Mouse (Mus musculus): ENCODE data around the gene Aldh2. TPM values are rescaled to one million over a fixed set of nuclear protein-coding genes. Genes with fewer than 3 reads are reported as not detected.
A peak's percentile ranks its signal among the peaks of the same experiment; 100 is the strongest.
"Not testable (repeated sequence)": the region's sequence is repeated elsewhere in the genome, so short reads cannot be mapped to it uniquely, and the experiment has no call there.

The Aldh2 gene
- polyA plus RNA-seq (2015; fragmentation: Nextera tagmentation; extraction: Ambion mirVana) = 395 and 411 TPM in 2 replicates

DNA sequence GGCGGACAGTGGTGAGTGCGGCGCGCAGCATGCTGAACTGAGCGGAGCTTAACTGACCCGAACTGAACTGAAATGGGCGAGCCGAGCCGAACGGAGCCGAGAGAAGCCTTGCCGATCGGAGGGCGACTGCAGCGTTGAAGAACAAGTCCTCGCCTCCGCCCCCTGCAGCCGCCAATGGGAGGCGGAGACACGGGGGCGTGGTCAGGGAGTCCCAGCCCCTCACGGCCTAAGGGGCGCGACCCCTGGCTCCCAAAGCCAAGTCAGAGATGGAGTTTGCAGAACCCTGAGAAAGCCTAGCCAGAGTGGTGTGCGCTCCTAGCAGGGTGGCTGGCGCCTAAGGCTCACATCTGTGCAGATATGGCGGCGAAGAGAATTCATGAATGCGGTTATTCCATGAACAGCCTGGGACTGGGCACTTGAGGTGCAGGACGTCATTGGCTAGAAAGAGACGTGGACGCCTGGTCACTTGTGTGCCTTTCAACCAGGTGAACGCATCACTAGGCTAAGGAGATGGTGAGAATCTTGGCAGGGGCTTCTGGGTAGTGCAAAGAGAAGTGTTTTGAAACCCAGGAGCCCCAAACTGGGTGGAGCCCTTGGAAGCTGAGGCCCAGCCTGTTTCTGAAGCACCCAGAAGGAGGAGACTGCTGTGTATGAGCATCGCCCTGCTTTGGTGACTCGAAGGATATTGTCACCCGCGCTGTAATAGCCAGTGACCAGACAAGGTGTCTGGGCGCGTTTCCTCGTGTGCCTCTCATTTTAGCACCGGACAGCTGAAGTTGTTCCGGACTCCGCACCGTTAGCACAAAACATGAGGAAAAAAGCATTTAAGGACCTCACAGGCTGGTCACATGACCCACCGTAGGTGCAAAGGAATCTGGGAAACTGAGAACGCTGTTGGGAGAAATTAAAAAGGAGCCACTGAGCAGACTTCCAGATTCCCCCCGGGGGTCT, at the start of gene Aldh2:
Aldh2 (minus strand) TSS at position 374 of the 951 bp plus-strand sequence.
- Histone ChIP-seq H3K9me3 (ENCODE audit: low read length) (no peaks in the 10 kb centered on the region), H3K9ac (replicated peaks) (peak within 1 kb of the TSS; percentile 96), H3K36me3 (replicated peaks; ENCODE audit: insufficient read depth, low read length) (peaks cover 3% of the 10 kb centered on the region; the same call in 1 of the 2 replicates), H3K4me1 (ENCODE audit: insufficient read depth) (peaks cover 39% of the 10 kb centered on the region), H3K4me3 (ENCODE audit: low read depth, low read length) (peak within 1 kb of the TSS; percentile 85), H3K4me2 (ENCODE audit: low read depth, low read length) (peak within 1 kb of the TSS; percentile 98), H3K27me3 (ENCODE audit: insufficient read depth, low read length) (no peaks in the 10 kb centered on the region), H3K27ac (ENCODE audit: low read depth) (peak within 1 kb of the TSS; percentile 98)
- 3% methylated on average over 47 of the region's 47 CpGs for WGBS (ENCODE audit: insufficient replicate concordance)
- DNase-seq (peak; percentile 92), ATAC-seq (peak; percentile 86)
- no peak for TF ChIP-seq EP300 (IDR thresholded peaks at IDR 0.05; ENCODE audit: low read depth)
- TF ChIP-seq CTCF (IDR thresholded peaks at IDR 0.05; ENCODE audit: low read depth) = peak; percentile 42

DNA sequence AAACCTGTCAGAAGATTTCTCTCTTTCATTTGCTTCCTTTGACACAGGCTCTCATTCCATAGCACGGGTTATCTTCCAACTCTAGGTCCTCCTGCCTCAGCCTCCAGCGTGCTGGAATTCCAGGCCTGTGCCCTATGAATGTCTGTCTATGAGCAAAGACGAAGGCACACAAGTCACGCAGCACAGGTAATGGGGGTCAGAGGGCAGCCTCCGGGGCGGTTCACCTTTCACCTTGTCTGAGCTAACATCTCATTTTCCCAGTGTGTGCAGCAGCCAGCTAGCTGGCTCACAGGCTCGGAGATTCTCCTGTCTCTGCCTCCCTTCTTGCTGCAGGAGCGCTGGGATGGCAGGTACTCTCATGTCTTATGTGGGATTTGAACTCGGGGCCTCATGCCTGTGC, 46.0 kb upstream of the Aldh2 start:
- no peaks in the 10 kb centered on the region for H3K9me3 ChIP-seq (ENCODE audit: low read length)
- H3K9ac ChIP-seq (replicated peaks) = no peak overlapping the region
- no peak overlapping the region for H3K27ac ChIP-seq (ENCODE audit: low read depth)
- no peak for ATAC-seq
- WGBS (ENCODE audit: insufficient replicate concordance) = 80% methylated on average over 9 of the region's 9 CpGs
- no peak overlapping the region for H3K4me2 ChIP-seq (ENCODE audit: low read depth, low read length)
- peaks cover 5% of the 10 kb centered on the region; the same call in 1 of the 2 replicates for H3K36me3 ChIP-seq (replicated peaks; ENCODE audit: insufficient read depth, low read length)
- no peak overlapping the region for H3K4me3 ChIP-seq (ENCODE audit: low read depth, low read length)
- H3K27me3 ChIP-seq (ENCODE audit: insufficient read depth, low read length) = no peaks in the 10 kb centered on the region
- no peaks in the 10 kb centered on the region for H3K4me1 ChIP-seq (ENCODE audit: insufficient read depth)
- no peak for DNase-seq
- no peak for TF ChIP-seq EP300 (IDR thresholded peaks at IDR 0.05; ENCODE audit: low read depth)
- no peak for TF ChIP-seq CTCF (IDR thresholded peaks at IDR 0.05; ENCODE audit: low read depth)

GRCm38 (mm10) chr5:121637296-121637695, 43.7 kb upstream of the Aldh2 start:
- Histone ChIP-seq H3K9ac (replicated peaks) (no peak overlapping the region), H3K4me2 (ENCODE audit: low read depth, low read length) (no peak overlapping the region), H3K36me3 (replicated peaks; ENCODE audit: insufficient read depth, low read length) (peaks cover 1% of the 10 kb centered on the region; the same call in 1 of the 2 replicates), H3K9me3 (ENCODE audit: low read length) (no peaks in the 10 kb centered on the region), H3K4me1 (ENCODE audit: insufficient read depth) (no peaks in the 10 kb centered on the region), H3K4me3 (ENCODE audit: low read depth, low read length) (no peak overlapping the region), H3K27ac (ENCODE audit: low read depth) (no peak overlapping the region), H3K27me3 (ENCODE audit: insufficient read depth, low read length) (no peaks in the 10 kb centered on the region)
- DNase-seq (no peak), ATAC-seq (no peak)
- 78% methylated on average over 6 of the region's 6 CpGs for WGBS (ENCODE audit: insufficient replicate concordance)
- TF ChIP-seq EP300 (IDR thresholded peaks at IDR 0.05; ENCODE audit: low read depth) (no peak), CTCF (IDR thresholded peaks at IDR 0.05; ENCODE audit: low read depth) (no peak)

DNA sequence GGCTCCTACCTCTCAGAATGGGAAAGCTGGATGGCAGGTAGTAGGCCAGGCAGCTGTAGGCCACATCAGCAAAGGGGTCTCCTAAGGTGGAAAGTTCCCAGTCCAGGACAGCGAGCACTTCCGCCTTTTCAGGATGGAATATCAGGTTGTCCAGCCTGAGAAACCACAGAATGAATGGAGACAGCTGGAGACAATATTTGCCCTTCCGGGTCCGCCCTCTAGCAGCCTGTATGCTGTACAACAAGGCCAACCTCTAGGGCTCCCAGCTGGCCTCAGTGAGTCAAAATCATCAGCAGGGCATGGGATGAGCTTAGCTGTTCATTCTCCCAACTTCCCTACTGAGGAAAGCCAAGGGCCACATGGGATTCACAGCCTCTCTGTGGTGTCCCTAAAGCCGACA, 41.0 kb upstream of the Aldh2 start:
- Histone ChIP-seq H3K36me3 (replicated peaks; ENCODE audit: insufficient read depth, low read length) (no peaks in the 10 kb centered on the region), H3K9ac (replicated peaks) (no peak overlapping the region), H3K4me2 (ENCODE audit: low read depth, low read length) (no peak overlapping the region), H3K27me3 (ENCODE audit: insufficient read depth, low read length) (no peaks in the 10 kb centered on the region), H3K4me1 (ENCODE audit: insufficient read depth) (no peaks in the 10 kb centered on the region), H3K27ac (ENCODE audit: low read depth) (no peak overlapping the region), H3K4me3 (ENCODE audit: low read depth, low read length) (no peak overlapping the region), H3K9me3 (ENCODE audit: low read length) (no peaks in the 10 kb centered on the region)
- TF ChIP-seq CTCF (IDR thresholded peaks at IDR 0.05; ENCODE audit: low read depth) (no peak), EP300 (IDR thresholded peaks at IDR 0.05; ENCODE audit: low read depth) (no peak)
- ATAC-seq (no peak), DNase-seq (no peak)
- WGBS (ENCODE audit: insufficient replicate concordance) = 83% methylated on average over 5 of the region's 5 CpGs

DNA sequence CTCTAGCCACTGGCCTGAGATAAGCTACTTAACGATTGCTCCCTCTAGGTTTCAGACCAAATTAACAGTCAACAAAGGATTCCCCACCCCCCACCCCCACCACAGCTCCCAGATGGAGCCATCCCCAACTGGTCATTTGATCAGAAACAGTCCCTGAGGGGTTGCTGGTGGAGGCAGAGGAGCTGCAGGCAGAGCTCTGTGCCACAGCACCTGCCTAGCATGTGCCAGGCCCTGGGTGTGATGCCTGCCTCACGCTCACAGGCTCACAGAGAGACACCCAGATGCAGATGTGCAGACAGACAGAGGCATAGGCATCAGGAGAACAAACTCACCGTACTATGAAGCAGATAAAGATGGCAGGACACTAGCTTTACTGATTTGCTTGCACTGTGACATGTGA, 39.2 kb upstream of the Aldh2 start:
- Histone ChIP-seq H3K4me1 (ENCODE audit: insufficient read depth) (no peaks in the 10 kb centered on the region), H3K9ac (replicated peaks) (no peak overlapping the region), H3K4me3 (ENCODE audit: low read depth, low read length) (no peak overlapping the region), H3K36me3 (replicated peaks; ENCODE audit: insufficient read depth, low read length) (no peaks in the 10 kb centered on the region), H3K27me3 (ENCODE audit: insufficient read depth, low read length) (no peaks in the 10 kb centered on the region), H3K27ac (ENCODE audit: low read depth) (no peak overlapping the region), H3K4me2 (ENCODE audit: low read depth, low read length) (no peak overlapping the region), H3K9me3 (ENCODE audit: low read length) (no peaks in the 10 kb centered on the region)
- DNase-seq (no peak), ATAC-seq (no peak)
- 51% methylated on average over 3 of the region's 3 CpGs for WGBS (ENCODE audit: insufficient replicate concordance)
- TF ChIP-seq EP300 (IDR thresholded peaks at IDR 0.05; ENCODE audit: low read depth) (no peak), CTCF (IDR thresholded peaks at IDR 0.05; ENCODE audit: low read depth) (no peak)

- DNase-seq; H3K4me2 ChIP-seq (ENCODE audit: low read depth, low read length); H3K36me3 ChIP-seq (replicated peaks; ENCODE audit: insufficient read depth, low read length); ATAC-seq; H3K27me3 ChIP-seq (ENCODE audit: insufficient read depth, low read length); H3K9me3 ChIP-seq (ENCODE audit: low read length); H3K9ac ChIP-seq (replicated peaks); H3K27ac ChIP-seq (ENCODE audit: low read depth); H3K4me1 ChIP-seq (ENCODE audit: insufficient read depth); H3K4me3 ChIP-seq (ENCODE audit: low read depth, low read length): not testable (repeated sequence)
- TF ChIP-seq CTCF (IDR thresholded peaks at IDR 0.05; ENCODE audit: low read depth) = peak; percentile 23
- WGBS (ENCODE audit: insufficient replicate concordance) = 68% methylated on average over 7 of the region's 9 CpGs
Measured at GRCm38 (mm10) chr5:121631106-121631647, 37.6 kb upstream of the Aldh2 start.

Measured in liver, postnatal 0 days (tissue).